Mouse (Mus musculus) midbrain, embryonic 12.5 days (tissue): ENCODE measurements around the gene Wdr78. TPM values are rescaled to one million over a fixed set of nuclear protein-coding genes. Genes with fewer than 3 reads are reported as not detected.
A peak's percentile ranks its signal among the peaks of the same experiment; 100 is the strongest.

Experiments used
- ATAC-seq: fragments of 200-750 bp; cut with Nextera tagmentation; 2 replicates; pipeline ENCODE4 v1.8.0; 2017; ENCODE audit warnings: low read depth, moderate TSS enrichment, moderate library complexity; ENCODE audit not compliant: low FRiP score
- H3K27ac ChIP-seq: fragments of 300-500 bp; sonication (generic); replicated peaks from 2 replicates; pipeline ENCODE4 v1.5.1; 2016; ENCODE audit warnings: mild to moderate bottlenecking
- H3K27me3 ChIP-seq: fragments of 300-500 bp; sonication (generic); 2 replicates; pipeline ENCODE4 v1.6.1; 2016; ENCODE audit warnings: mild to moderate bottlenecking
- H3K36me3 ChIP-seq: fragments of 300-500 bp; sonication (generic); 2 replicates; pipeline ENCODE4 v1.6.1; 2016
- H3K4me1 ChIP-seq: fragments of 300-500 bp; sonication (generic); 2 replicates; pipeline ENCODE4 v1.6.1; 2016
- H3K4me2 ChIP-seq: fragments of 300-500 bp; sonication (generic); replicated peaks from 2 replicates; pipeline ENCODE4 v1.6.1; 2016; ENCODE audit warnings: mild to moderate bottlenecking, moderate library complexity
- H3K4me3 ChIP-seq: fragments of 300-500 bp; sonication (generic); 2 replicates; pipeline ENCODE4 v1.5.1; 2016; ENCODE audit warnings: mild to moderate bottlenecking
- H3K9ac ChIP-seq: fragments of 300-500 bp; sonication (generic); replicated peaks from 2 replicates; pipeline ENCODE4 v1.6.1; 2016; ENCODE audit warnings: mild to moderate bottlenecking, moderate library complexity
- H3K9me3 ChIP-seq: fragments of 300-500 bp; sonication (generic); 2 replicates; pipeline ENCODE4 v1.6.1; 2016; ENCODE audit warnings: mild to moderate bottlenecking
- WGBS: fragments of 180-500 bp; shearing (Covaris S2); methylation state at CpG from one replicate; pipeline ENCODE4 v1.1.7; 2016; 5-methylcytosine and 5-hydroxymethylcytosine counted together
- polyA plus RNA-seq: library from polyadenylated mRNA; unstranded; fragments of >200 nt; fragmentation: Nextera tagmentation; extraction: Ambion mirVana; gene quantifications from 2 replicates; pipeline ENCODE4 v1.2.1, GENCODE M21; 2016

Wdr78 gene
- 5.5 and 5.9 TPM in 2 replicates for polyA plus RNA-seq

DNA sequence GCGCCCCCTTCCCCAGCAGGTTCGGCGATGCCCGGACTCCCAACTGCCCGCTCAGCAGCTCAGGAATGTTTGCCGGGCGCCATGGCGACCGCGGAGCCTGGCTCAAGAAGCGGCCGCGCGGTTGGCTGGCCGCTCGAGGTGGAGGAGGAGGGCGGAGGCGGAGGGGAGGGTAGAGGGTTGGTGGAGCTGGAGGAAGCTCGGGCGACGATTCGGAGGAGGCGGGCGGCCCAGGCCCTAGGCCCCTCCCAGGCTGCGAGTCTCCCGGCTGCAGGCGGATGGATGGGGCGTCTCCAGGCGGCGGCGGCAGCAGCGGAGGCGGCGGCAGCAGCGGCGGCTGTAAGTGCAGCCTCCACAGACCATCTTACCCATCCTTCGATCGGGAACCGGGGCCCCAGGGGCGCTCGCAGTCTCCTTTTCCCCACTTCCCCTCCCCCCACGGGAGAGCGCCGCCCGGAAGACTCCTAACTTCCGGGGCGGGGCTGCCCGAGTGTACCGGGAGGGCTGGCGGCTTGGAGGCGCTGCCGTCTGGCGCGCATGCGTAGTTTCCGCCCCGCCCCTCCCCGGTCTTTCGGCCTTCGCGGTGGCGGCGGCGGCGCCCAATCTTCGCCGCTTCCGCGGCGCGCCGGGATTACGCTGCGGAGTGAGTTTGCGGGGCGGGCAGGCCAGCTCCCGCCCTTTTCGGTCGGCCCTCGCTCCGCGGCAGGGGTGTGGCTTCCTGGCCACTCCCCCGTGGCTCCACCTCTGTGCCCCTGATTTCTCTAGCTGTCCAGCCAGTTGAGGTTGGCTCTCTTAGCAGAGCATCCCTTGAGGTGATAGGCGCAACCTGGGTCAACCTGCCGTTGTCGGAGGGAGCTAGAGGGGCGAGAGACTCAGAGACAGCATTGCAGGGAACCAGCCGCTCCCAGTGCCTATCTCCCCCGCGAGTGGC is at the start of gene Wdr78, which contains the start of gene Mier1:
Gene Wdr78 (minus strand): TSS at position 372 of the 928 bp plus-strand sequence.
Gene Mier1 (plus strand): TSS at position 207 of the 928 bp plus-strand sequence.
- H3K9me3 ChIP-seq: no peaks in the 10 kb centered on the region
- ATAC-seq: peak; percentile 98
- peak within 1 kb of the TSS; percentile 100 for H3K27ac ChIP-seq
- H3K4me2 ChIP-seq: peak within 1 kb of the TSS; percentile 69
- peak within 1 kb of the TSS; percentile 80 for H3K4me3 ChIP-seq
- H3K4me1 ChIP-seq: peaks cover 34% of the 10 kb centered on the region
- peaks cover 4% of the 10 kb centered on the region; the same call in 1 of the 2 replicates for H3K27me3 ChIP-seq
- peaks cover 5% of the 10 kb centered on the region; the same call in 1 of the 2 replicates for H3K36me3 ChIP-seq
- under 1% methylated on average over 69 of the region's 90 CpGs for WGBS
- H3K9ac ChIP-seq: peak within 1 kb of the TSS; percentile 81

DNA sequence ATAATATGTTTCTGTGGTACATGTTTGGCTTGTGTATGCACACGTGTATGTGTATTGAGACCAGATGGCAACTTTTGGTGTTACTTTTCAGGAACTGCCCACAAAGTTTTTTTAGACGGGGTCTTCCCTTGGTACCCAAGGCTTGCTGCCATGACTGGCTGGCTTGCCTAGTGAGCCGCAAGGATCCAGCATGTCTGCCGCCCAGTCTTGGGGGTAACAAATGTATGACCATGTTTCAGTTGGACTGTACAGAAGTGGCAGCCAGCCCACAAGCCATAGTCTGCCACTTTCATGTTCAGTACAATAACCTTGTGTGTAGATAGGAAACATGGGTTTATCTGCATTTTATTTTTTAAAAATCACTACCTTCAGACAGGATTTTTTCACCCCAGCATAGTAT is 44.4 kb upstream of the Wdr78 start:
- Histone ChIP-seq H3K4me1 (no peaks in the 10 kb centered on the region), H3K9ac (no peak overlapping the region), H3K9me3 (no peaks in the 10 kb centered on the region), H3K36me3 (peaks cover 67% of the 10 kb centered on the region), H3K27me3 (no peaks in the 10 kb centered on the region), H3K27ac (no peak overlapping the region), H3K4me3 (no peak overlapping the region), H3K4me2 (no peak overlapping the region)
- WGBS: 89% methylated on average over 4 of the region's 4 CpGs
- no peak for ATAC-seq

GRCm38 (mm10) chr4:103151946-103152345 is 37.6 kb upstream of the Wdr78 start:
- Histone ChIP-seq H3K36me3 (peaks cover 63% of the 10 kb centered on the region), H3K4me1 (no peaks in the 10 kb centered on the region), H3K9me3 (no peaks in the 10 kb centered on the region), H3K27ac (no peak overlapping the region), H3K27me3 (no peaks in the 10 kb centered on the region), H3K4me2 (no peak overlapping the region), H3K4me3 (no peak overlapping the region), H3K9ac (no peak overlapping the region)
- 91% methylated on average over 5 of the region's 5 CpGs for WGBS
- no peak for ATAC-seq

- H3K9me3 ChIP-seq: no peaks in the 10 kb centered on the region
- ATAC-seq: no peak
- 45% methylated on average over 5 of the region's 5 CpGs for WGBS
- H3K27me3 ChIP-seq: no peaks in the 10 kb centered on the region
- H3K27ac ChIP-seq: no peak overlapping the region
- H3K9ac ChIP-seq: no peak overlapping the region
- no peak overlapping the region for H3K4me3 ChIP-seq
- H3K4me1 ChIP-seq: no peaks in the 10 kb centered on the region
- H3K36me3 ChIP-seq: peaks cover 42% of the 10 kb centered on the region
- no peak overlapping the region for H3K4me2 ChIP-seq
Measured at GRCm38 (mm10) chr4:103146339-103146738, 32.0 kb upstream of the Wdr78 start.

DNA sequence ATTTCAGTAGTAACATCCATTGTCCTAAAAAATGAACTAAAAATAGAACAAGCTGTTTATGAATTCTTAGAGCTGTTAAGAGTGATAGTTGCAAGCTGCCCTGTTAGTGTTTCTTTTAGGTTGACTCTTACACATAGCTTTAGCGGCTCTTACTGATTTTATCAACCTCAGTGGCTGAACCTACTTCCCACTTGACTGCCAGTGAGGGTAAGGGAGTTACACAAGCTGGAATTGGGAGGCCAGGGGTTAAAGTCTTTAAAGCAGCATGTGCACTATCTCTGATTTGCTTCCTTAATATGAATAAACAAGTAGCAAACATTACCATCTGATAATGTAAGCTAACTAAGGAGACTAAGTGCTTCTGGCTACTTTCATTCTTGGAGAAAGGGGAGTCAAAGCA is 22.6 kb upstream of the Wdr78 start:
- 83% methylated on average over 1 of the region's 1 CpGs for WGBS
- Histone ChIP-seq H3K27ac (no peak overlapping the region), H3K27me3 (no peaks in the 10 kb centered on the region), H3K4me1 (no peaks in the 10 kb centered on the region), H3K36me3 (peaks cover 38% of the 10 kb centered on the region), H3K9me3 (no peaks in the 10 kb centered on the region), H3K4me2 (no peak overlapping the region), H3K4me3 (no peak overlapping the region), H3K9ac (no peak overlapping the region)
- no peak for ATAC-seq

DNA sequence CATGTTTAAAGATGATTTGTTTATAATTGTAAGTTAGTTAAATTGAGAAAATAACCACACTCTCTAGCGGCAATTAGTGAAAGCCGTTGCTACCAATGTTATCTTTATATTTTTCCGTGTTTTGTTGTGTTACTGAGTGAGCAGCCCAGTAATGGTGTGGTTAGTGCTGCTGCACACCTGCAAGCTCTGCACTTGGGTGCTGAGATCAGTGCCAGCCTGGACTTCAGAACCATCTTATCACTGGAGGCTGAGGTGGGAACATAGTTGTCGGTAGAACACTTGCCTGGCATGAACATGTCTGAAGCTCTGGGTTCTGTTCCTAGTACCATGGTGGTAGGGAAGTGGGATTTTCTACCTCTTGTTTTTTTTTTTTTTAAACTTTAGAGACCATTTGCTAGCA is 12.2 kb upstream of the Wdr78 start:
- H3K9ac ChIP-seq: no peak overlapping the region
- H3K27ac ChIP-seq: no peak overlapping the region
- H3K4me2 ChIP-seq: no peak overlapping the region
- no peaks in the 10 kb centered on the region for H3K9me3 ChIP-seq
- ATAC-seq: no peak
- WGBS: 92% methylated on average over 4 of the region's 4 CpGs
- H3K27me3 ChIP-seq: no peaks in the 10 kb centered on the region
- peaks cover 3% of the 10 kb centered on the region for H3K36me3 ChIP-seq
- H3K4me3 ChIP-seq: no peak overlapping the region
- 0 out of 2 replicates have a peak, but pooled peaks cover 3% of the 10 kb centered on the region for H3K4me1 ChIP-seq

GRCm38 (mm10) chr4:103123606-103124005 is 9.3 kb upstream of the Wdr78 start:
- Histone ChIP-seq H3K4me1 (peaks cover 21% of the 10 kb centered on the region), H3K36me3 (no peaks in the 10 kb centered on the region), H3K4me3 (no peak overlapping the region), H3K9ac (no peak overlapping the region), H3K27me3 (no peaks in the 10 kb centered on the region), H3K9me3 (no peaks in the 10 kb centered on the region), H3K27ac (no peak overlapping the region), H3K4me2 (no peak overlapping the region)
- no peak for ATAC-seq

DNA sequence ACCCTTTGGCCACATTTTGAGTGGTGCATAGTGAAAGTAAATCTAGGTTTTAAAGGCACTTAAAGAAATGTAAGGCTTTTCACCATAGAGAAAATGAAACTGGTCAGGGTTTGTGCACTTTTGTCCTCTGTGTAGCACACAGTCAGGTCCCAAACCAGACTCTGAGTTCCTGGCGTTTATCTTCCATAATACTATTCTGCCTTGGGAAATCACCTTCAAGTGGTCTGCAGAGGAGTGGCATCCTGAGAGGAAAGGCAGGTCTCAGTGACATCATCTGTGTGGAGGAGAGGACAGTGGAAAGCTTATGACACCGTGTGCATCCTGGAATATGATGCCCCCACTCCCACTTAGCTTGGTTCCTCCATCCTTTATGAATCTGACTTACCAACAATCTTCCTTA is 8.7 kb upstream of the Wdr78 start:
- WGBS: 65% methylated on average over 2 of the region's 2 CpGs
- Histone ChIP-seq H3K4me2 (no peak overlapping the region), H3K9me3 (no peaks in the 10 kb centered on the region), H3K27me3 (no peaks in the 10 kb centered on the region), H3K9ac (no peak overlapping the region), H3K36me3 (no peaks in the 10 kb centered on the region), H3K4me1 (peaks cover 22% of the 10 kb centered on the region), H3K27ac (no peak overlapping the region), H3K4me3 (no peak overlapping the region)
- no peak for ATAC-seq

- 88% methylated on average over 9 of the region's 9 CpGs for WGBS
- Histone ChIP-seq H3K9ac (no peak overlapping the region), H3K36me3 (peaks cover 5% of the 10 kb centered on the region; the same call in 1 of the 2 replicates), H3K27ac (no peak overlapping the region), H3K4me1 (peaks cover 25% of the 10 kb centered on the region), H3K4me3 (peak overlapping the region; percentile 94), H3K9me3 (no peaks in the 10 kb centered on the region), H3K27me3 (peaks cover 4% of the 10 kb centered on the region; the same call in 1 of the 2 replicates), H3K4me2 (peak overlapping the region; percentile 70)
- ATAC-seq: no peak
Measured at GRCm38 (mm10) chr4:103120874-103121389, 6.6 kb upstream of the Wdr78 start.

GRCm38 (mm10) chr4:103120395-103120794 is 6.0 kb upstream of the Wdr78 start:
- H3K36me3 ChIP-seq: peaks cover 5% of the 10 kb centered on the region; the same call in 1 of the 2 replicates
- ATAC-seq: no peak
- peaks cover 26% of the 10 kb centered on the region for H3K4me1 ChIP-seq
- peak overlapping the region; percentile 84; the same call in 1 of the 2 replicates for H3K9ac ChIP-seq
- H3K27me3 ChIP-seq: peaks cover 4% of the 10 kb centered on the region; the same call in 1 of the 2 replicates
- peak overlapping the region; percentile 70 for H3K4me2 ChIP-seq
- H3K4me3 ChIP-seq: peak overlapping the region; percentile 94
- H3K27ac ChIP-seq: no peak overlapping the region
- no peaks in the 10 kb centered on the region for H3K9me3 ChIP-seq
- WGBS: 41% methylated on average over 3 of the region's 3 CpGs

DNA sequence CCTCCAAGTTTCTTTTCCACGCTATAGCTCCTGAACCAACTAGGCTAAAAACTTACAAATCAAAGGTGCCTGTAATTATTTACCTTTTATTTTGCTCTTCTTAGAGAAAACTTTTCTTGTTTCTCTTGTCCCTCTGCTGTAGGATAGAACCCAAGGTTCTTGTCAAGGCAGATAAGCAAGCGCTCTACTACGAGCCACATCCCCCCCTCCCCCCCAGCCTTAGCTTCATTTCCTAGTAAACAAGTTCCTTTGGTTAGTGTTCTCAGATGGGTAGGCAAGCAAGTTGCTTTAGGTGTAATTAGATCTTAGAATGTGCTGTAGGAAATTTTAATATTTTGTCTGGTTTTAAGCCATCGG is 5.7 kb upstream of the Wdr78 start:
- peak overlapping the region; percentile 87; the same call in 1 of the 2 replicates for H3K27ac ChIP-seq
- ATAC-seq: no peak
- H3K4me2 ChIP-seq: peak overlapping the region; percentile 70
- H3K4me1 ChIP-seq: peaks cover 30% of the 10 kb centered on the region
- WGBS: 16% methylated on average over 4 of the region's 4 CpGs
- peaks cover 4% of the 10 kb centered on the region; the same call in 1 of the 2 replicates for H3K27me3 ChIP-seq
- peak overlapping the region; percentile 94 for H3K4me3 ChIP-seq
- peak overlapping the region; percentile 84 for H3K9ac ChIP-seq
- H3K36me3 ChIP-seq: peaks cover 5% of the 10 kb centered on the region; the same call in 1 of the 2 replicates
- H3K9me3 ChIP-seq: no peaks in the 10 kb centered on the region
